Mouse (Mus musculus): Measurements from ENCODE around the gene Adarb2. TPM values are rescaled to one million over a fixed set of nuclear protein-coding genes. Genes with fewer than 3 reads are reported as not detected.

Adarb2 gene
- total and polyA plus RNA-seq, 3 experiments = 0.42 to 0.57 TPM; not detected in 1

GRCm38 (mm10) chr13:8610956-8611355 is 408.3 kb downstream of the Adarb2 start:
- H3K27me3 ChIP-seq (ENCODE audit: control insufficient read depth in 1 of 2, insufficient read depth in 2 of 2, low read length in 2 of 2) = no peaks in the 10 kb centered on the region
- H3K9ac ChIP-seq (ENCODE audit: control insufficient read depth, low read depth, low read length, poor library complexity, severe bottlenecking) = no peak overlapping the region
- H3K4me1 ChIP-seq (ENCODE audit: control insufficient read depth in 1 of 2, insufficient read depth in 2 of 2, low read length in 2 of 2) = peaks cover 2 to 11% of the 10 kb centered on the region in 2 experiments; a peak in 3 of 4 replicates
- no peak overlapping the region for H3K4me3 ChIP-seq (ENCODE audit: control insufficient read depth in 1 of 2, insufficient read depth in 1 of 2, low read depth in 2 of 2, low read length in 2 of 2)
- DNase-seq (ENCODE audit: low read depth, low spot score) = no peak
- no peak overlapping the region for H3K27ac ChIP-seq (ENCODE audit: control insufficient read depth, low read depth, low read length)
- TF ChIP-seq JUND (IDR thresholded peaks at IDR 0.05; ENCODE audit: low read depth, low read length) (no peak), KAT2A (conservative IDR thresholded peaks at IDR 0.05; ENCODE audit: low read depth, low read length) (no peak), BHLHE40 (IDR thresholded peaks at IDR 0.05; ENCODE audit: borderline replicate concordance, low read depth, low read length) (no peak), TBP (IDR thresholded peaks at IDR 0.05; ENCODE audit: low read depth, low read length) (no peak), ZC3H11A (IDR thresholded peaks at IDR 0.05; ENCODE audit: low read depth, low read length) (no peak), ZNF384 (IDR thresholded peaks at IDR 0.05; ENCODE audit: low read depth, low read length) (no peak), SMC3 (IDR thresholded peaks at IDR 0.05; ENCODE audit: low read depth, low read length) (no peak), MAFK (IDR thresholded peaks at IDR 0.05; ENCODE audit: borderline replicate concordance, low read depth, low read length) (no peak), GABPA (IDR thresholded peaks at IDR 0.05; ENCODE audit: low read depth, low read length) (no peak), ZKSCAN1 (IDR thresholded peaks at IDR 0.05; ENCODE audit: low read depth, low read length) (no peak), SIN3A (IDR thresholded peaks at IDR 0.05; ENCODE audit: low read length) (no peak), UBTF (IDR thresholded peaks at IDR 0.05; ENCODE audit: borderline replicate concordance, insufficient read depth, low read depth, low read length) (no peak), CHD2 (IDR thresholded peaks at IDR 0.05; ENCODE audit: low read length) (no peak), NELFE (IDR thresholded peaks at IDR 0.05; ENCODE audit: low read depth, low read length) (no peak), TAL1 (IDR thresholded peaks at IDR 0.05; ENCODE audit: low read length) (no peak), ZMIZ1 (IDR thresholded peaks at IDR 0.05; ENCODE audit: low read depth, low read length) (no peak), MYB (IDR thresholded peaks at IDR 0.05; ENCODE audit: low read depth, low read length) (no peak), CTCF (IDR thresholded peaks at IDR 0.05 in 2 of 3, conservative IDR thresholded peaks at IDR 0.05 in 1 of 3; ENCODE audit: control insufficient read depth in 1 of 3, insufficient read depth in 1 of 3, low read depth in 2 of 3, low read length in 3 of 3, poor library complexity in 1 of 3, severe bottlenecking in 1 of 3) (no peak), CHD1 (IDR thresholded peaks at IDR 0.05; ENCODE audit: low read depth, low read length) (no peak), MXI1 (IDR thresholded peaks at IDR 0.05; ENCODE audit: low read depth, low read length) (no peak)
- H3K36me3 ChIP-seq (ENCODE audit: control insufficient read depth in 1 of 2, insufficient read depth in 2 of 2, low read length in 2 of 2) = peaks cover 0 to 5% of the 10 kb centered on the region in 2 experiments; a peak in 2 of 4 replicates
- no peaks in the 10 kb centered on the region for H3K79me2 ChIP-seq (ENCODE audit: control insufficient read depth, insufficient read depth, low read length, poor library complexity)
- no peaks in the 10 kb centered on the region for H3K9me3 ChIP-seq (replicated peaks; ENCODE audit: insufficient read depth, low read length)

DNA sequence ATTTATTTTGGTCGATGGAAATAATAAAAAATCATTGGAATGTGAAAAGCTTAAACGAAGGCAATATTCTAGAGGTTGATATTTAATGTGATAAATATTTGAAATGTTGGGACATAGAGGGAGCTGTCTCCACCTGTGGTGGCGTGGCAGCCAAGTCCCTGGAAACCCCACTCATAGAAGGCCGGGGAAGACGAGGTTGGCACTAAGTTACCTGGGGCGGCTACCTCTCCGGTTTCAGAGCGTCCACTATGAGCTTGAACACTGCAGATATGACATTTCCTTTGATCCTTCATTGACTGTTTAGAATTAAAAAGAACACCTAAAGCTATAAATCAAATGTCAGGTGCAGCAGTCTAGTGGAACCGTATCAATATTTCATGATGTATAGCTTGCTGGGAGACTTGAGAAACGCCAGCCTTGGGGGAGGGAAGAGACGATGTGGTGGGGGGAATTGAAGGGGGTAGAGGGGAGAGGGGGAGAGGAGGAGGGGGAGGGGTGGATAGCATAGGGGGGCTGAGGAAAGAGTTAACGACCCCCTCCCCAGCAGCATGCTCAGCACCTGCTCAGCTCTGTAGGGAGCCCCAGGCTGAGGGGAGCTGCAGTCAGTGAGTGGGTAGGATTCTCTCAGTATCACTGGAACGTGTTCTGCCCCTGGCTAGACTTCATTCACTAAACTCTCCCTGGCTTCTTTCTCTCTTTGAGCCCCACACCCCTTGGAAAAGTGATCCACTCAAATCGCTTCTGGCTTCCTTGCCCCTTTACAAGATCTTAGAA is 410.1 kb downstream of the Adarb2 start:
- TF ChIP-seq SMC3 (IDR thresholded peaks at IDR 0.05; ENCODE audit: low read depth, low read length) = no peak
- no peak for TF ChIP-seq POLR2AphosphoS5 (IDR thresholded peaks at IDR 0.05; ENCODE audit: borderline replicate concordance, low read depth, low read length)
- no peak for TF ChIP-seq NELFE (IDR thresholded peaks at IDR 0.05; ENCODE audit: low read depth, low read length)
- TF ChIP-seq NRF1 (IDR thresholded peaks at IDR 0.05; ENCODE audit: insufficient read depth, low read depth, low read length, poor library complexity, severe bottlenecking) = no peak
- TF ChIP-seq ZC3H11A (IDR thresholded peaks at IDR 0.05; ENCODE audit: low read depth, low read length) = no peak
- no peak for TF ChIP-seq ELF1 (IDR thresholded peaks at IDR 0.05; ENCODE audit: low read depth, low read length)
- no peak for TF ChIP-seq POLR2A (IDR thresholded peaks at IDR 0.05; ENCODE audit: control insufficient read depth in 1 of 2, insufficient read depth in 1 of 2, low read depth in 1 of 2, low read length in 2 of 2, poor library complexity in 1 of 2)
- TF ChIP-seq TAL1 (IDR thresholded peaks at IDR 0.05; ENCODE audit: low read length) = no peak
- TF ChIP-seq BHLHE40 (IDR thresholded peaks at IDR 0.05; ENCODE audit: borderline replicate concordance, low read depth, low read length) = no peak
- no peak for TF ChIP-seq MAX (IDR thresholded peaks at IDR 0.05; ENCODE audit: low read length)
- no peak for TF ChIP-seq RAD21 (IDR thresholded peaks at IDR 0.05; ENCODE audit: low read depth, low read length)
- no peak for TF ChIP-seq UBTF (IDR thresholded peaks at IDR 0.05; ENCODE audit: borderline replicate concordance, insufficient read depth, low read depth, low read length)
- TF ChIP-seq HCFC1 (IDR thresholded peaks at IDR 0.05; ENCODE audit: low read depth, low read length) = no peak
- no peak for TF ChIP-seq GABPA (IDR thresholded peaks at IDR 0.05; ENCODE audit: low read depth, low read length)
- no peak for TF ChIP-seq MAZ (IDR thresholded peaks at IDR 0.05; ENCODE audit: low read depth, low read length)

More for the DNA sequence above, 410.1 kb downstream of the Adarb2 start:
- H3K9ac ChIP-seq (ENCODE audit: control insufficient read depth, low read depth, low read length, poor library complexity, severe bottlenecking) = no peak overlapping the region
- no peak for DNase-seq (ENCODE audit: low read depth, low spot score)
- no peak overlapping the region for H3K4me3 ChIP-seq (ENCODE audit: control insufficient read depth in 1 of 2, insufficient read depth in 1 of 2, low read depth in 2 of 2, low read length in 2 of 2)
- no peak overlapping the region for H3K27ac ChIP-seq (ENCODE audit: control insufficient read depth, low read depth, low read length)
- H3K27me3 ChIP-seq (ENCODE audit: control insufficient read depth in 1 of 2, insufficient read depth in 2 of 2, low read length in 2 of 2) = no peaks in the 10 kb centered on the region
- peaks cover 0 to 5% of the 10 kb centered on the region in 2 experiments; a peak in 2 of 4 replicates for H3K36me3 ChIP-seq (ENCODE audit: control insufficient read depth in 1 of 2, insufficient read depth in 2 of 2, low read length in 2 of 2)
- no peaks in the 10 kb centered on the region for H3K79me2 ChIP-seq (ENCODE audit: control insufficient read depth, insufficient read depth, low read length, poor library complexity)
- no peaks in the 10 kb centered on the region for H3K9me3 ChIP-seq (replicated peaks; ENCODE audit: insufficient read depth, low read length)
- H3K4me1 ChIP-seq (ENCODE audit: control insufficient read depth in 1 of 2, insufficient read depth in 2 of 2, low read length in 2 of 2) = peaks cover 2 to 10% of the 10 kb centered on the region in 2 experiments; a peak in 3 of 4 replicates
